Mouse (Mus musculus) E14TG2a.4 (cell line): ENCODE data around the gene Bmp8a.

ENCODE experiments used
- CTCF ChIP-seq: conservative IDR thresholded peaks from 2 replicates; pipeline ENCODE4 v1.5.1; 2014; ENCODE audit warnings: low read length
- NANOG ChIP-seq: IDR thresholded peaks from 2 replicates; pipeline ENCODE4 v1.6.1; 2014; ENCODE audit warnings: borderline replicate concordance, low read length, mixed read lengths

DNA sequence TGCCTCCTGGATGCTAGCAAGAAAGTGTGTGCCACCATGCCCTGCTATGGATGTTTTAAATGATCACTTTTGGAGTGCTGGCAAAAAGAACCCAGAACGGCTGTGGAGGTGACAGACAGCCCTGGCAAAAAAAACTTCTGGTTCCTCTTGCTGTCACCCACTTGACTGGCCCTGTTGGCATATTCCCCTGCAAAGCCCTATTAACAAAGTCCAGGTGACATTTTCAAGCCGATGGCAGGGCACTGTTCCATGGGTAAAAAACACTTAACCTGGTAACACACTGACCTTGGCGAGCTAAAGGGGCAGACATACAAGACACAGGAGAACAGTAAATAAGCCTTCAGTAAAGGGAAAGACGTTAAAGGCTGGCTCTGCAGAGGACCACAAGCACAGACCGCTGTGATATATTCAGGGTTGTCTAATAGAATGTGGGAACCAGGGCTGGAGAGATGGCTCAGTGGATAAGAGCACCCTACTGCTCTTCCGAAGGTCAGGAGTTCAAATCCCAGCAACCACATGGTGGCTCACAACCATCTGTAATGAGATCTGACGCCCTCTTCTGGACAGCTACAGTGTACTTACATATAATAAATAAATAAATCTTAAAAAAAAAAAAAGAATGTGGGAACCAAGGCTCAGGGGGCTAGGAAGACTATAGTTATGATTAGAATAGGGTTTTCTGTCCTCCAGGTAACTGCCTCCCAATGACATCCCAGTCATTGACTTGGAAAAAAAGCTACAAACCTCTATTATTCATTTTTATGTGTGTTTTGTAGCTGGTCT, 49.2 kb downstream of the Bmp8a start:
- TF ChIP-seq NANOG (no peak), CTCF (no peak)
